10 mouse cellular contexts compared by ENCODE assay signal in the genomic region with DNA sequence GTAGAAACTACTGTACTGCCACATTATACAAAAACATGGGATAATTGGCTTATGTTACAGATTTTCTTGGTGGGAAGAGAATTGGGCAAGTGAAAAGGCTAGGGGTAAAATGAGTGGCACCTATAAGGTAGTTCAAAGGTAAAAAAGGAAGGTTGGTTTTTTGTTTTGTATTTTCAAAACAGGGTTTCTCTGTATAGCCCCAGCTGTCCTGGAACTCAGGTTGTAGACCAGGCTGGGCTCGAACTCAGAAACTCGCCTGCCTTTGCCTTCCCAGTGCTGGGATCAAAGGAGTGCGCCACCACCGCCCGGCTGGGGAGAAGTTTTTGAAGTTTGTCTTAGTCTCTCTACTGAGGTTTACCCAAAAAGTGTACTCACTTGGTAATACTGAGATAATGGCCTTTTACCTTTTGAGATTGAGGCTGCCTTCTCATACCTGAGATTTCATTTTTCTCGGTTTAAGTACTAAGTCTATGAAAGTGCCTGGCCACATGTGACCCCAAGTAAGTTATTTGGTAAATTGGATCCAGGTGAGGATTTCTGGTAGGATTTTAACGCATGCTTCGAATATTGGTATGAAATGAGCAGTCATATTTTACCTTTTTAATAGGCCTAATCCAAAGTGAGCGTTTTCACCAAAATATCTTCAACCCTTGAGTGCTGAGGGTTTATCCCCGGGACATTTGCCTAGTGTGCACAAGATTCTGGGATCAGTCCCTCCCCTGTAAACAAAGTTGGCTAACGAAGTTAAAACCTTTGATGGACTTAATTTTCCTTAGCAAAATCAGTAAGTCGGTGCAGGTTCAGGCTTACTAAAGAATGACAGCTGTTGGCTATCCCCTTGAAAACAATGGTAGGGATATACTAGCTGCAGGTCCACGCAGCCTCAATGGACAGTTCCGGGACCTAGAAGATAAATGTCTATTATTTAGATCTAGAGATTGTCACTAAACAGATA. TPM values are rescaled to one million over a fixed set of nuclear protein-coding genes. Genes with fewer than 3 reads are reported as not detected.
A peak's percentile ranks its signal among the peaks of the same experiment; 100 is the strongest.
DNase-seq lines count a peak whose midpoint lies in the region; ATAC-seq lines count a peak whose summit lies in the region.
"Had no signal": no experiment of that assay in that cellular context is flagged by ENCODE, and none has a peak within 500 bp of the region (broad histone marks: within the 10 kb centered on the region; RNA-seq: fewer than 3 reads in every experiment).

No protein-coding gene starts in this region.

- H3K36me3 ChIP-seq in hindbrain, embryonic 10.5 days = peaks cover 21% of the 10 kb centered on the region
- no peaks in the 10 kb centered on the region for H3K36me3 ChIP-seq in hindbrain, embryonic 16.5 days (ENCODE audit: control insufficient read depth, insufficient read depth, low read length)
- H3K36me3 ChIP-seq in limb, embryonic 12.5 days = peaks cover 16% of the 10 kb centered on the region

- no peak overlapping the region for H3K4me3 ChIP-seq in hindbrain, embryonic 10.5 days
- no peak overlapping the region for H3K4me3 ChIP-seq in hindbrain, embryonic 16.5 days (ENCODE audit: low read length)
- no peak overlapping the region for H3K4me3 ChIP-seq in limb, embryonic 12.5 days (replicated peaks)

- no peak overlapping the region for H3K9ac ChIP-seq in hindbrain, embryonic 16.5 days (ENCODE audit: low read depth, low read length)
- H3K9ac ChIP-seq in limb, embryonic 12.5 days (replicated peaks) = no peak overlapping the region

- 46% methylated on average over 14 of the region's 14 CpGs for WGBS in hindbrain, embryonic 10.5 days
- 44% methylated on average over 14 of the region's 14 CpGs for WGBS in hindbrain, embryonic 16.5 days
- WGBS in limb, embryonic 12.5 days = 30% methylated on average over 14 of the region's 14 CpGs

- H3K27ac ChIP-seq in hindbrain, embryonic 10.5 days = no peak overlapping the region
- H3K27ac ChIP-seq in hindbrain, embryonic 16.5 days (ENCODE audit: low read depth, low read length) = no peak overlapping the region
- H3K27ac ChIP-seq in limb, embryonic 12.5 days = peak overlapping the region; percentile 42

- peak; percentile 49 for DNase-seq in hindbrain, embryonic 10.5 days (ENCODE audit: low spot score)
- peak; percentile 60 for DNase-seq in 3T3-L1 (ENCODE audit: low read depth, low spot score)
- DNase-seq in embryo, embryonic 10 days (ENCODE audit: low spot score) = peak; percentile 58
- no peak for DNase-seq in ovary, postnatal 14 days (ENCODE audit: low spot score)
- DNase-seq in frontal cortex, postnatal 10 days (ENCODE audit: low spot score in 2 of 2) = no peak
- no peak for DNase-seq in urinary bladder, postnatal 10 days (ENCODE audit: low spot score)
- DNase-seq: right cerebral cortex, postnatal 25 days had no signal

- H3K4me1 ChIP-seq in hindbrain, embryonic 10.5 days (replicated peaks) = no peaks in the 10 kb centered on the region
- no peaks in the 10 kb centered on the region for H3K4me1 ChIP-seq in hindbrain, embryonic 16.5 days (ENCODE audit: control insufficient read depth, insufficient read depth, low read depth, low read length)
- H3K4me1 ChIP-seq in limb, embryonic 12.5 days (replicated peaks) = no peaks in the 10 kb centered on the region

- no peaks in the 10 kb centered on the region for H3K27me3 ChIP-seq in hindbrain, embryonic 10.5 days (ENCODE audit: insufficient read depth, poor library complexity, severe bottlenecking)
- H3K27me3 ChIP-seq in hindbrain, embryonic 16.5 days (replicated peaks; ENCODE audit: control insufficient read depth, insufficient read depth, low read length) = no peaks in the 10 kb centered on the region
- no peaks in the 10 kb centered on the region for H3K27me3 ChIP-seq in limb, embryonic 12.5 days
- H3K27me3 ChIP-seq: Patski had no signal

- ATAC-seq in hindbrain, embryonic 16.5 days = no peak; the same call in 1 of the 2 replicates
- ATAC-seq in limb, embryonic 12.5 days (ENCODE audit: insufficient number of reproducible peaks, insufficient read depth, low FRiP score, low TSS enrichment, low read depth) = 0 out of 2 replicates have a peak, but pooled peaks have one; percentile 23
- ATAC-seq: Patski had no signal

- no peaks in the 10 kb centered on the region for H3K9me3 ChIP-seq in hindbrain, embryonic 10.5 days
- no peaks in the 10 kb centered on the region for H3K9me3 ChIP-seq in hindbrain, embryonic 16.5 days (ENCODE audit: control insufficient read depth, low read length)
- no peaks in the 10 kb centered on the region for H3K9me3 ChIP-seq in limb, embryonic 12.5 days

- no peak overlapping the region for H3K4me2 ChIP-seq in hindbrain, embryonic 16.5 days (ENCODE audit: low read length)
- H3K4me2 ChIP-seq in limb, embryonic 12.5 days = no peak overlapping the region

RNA-seq across cellular contexts. Expression of a gene that starts 10.7 kb away (rescaled TPM):
- 236 and 359 TPM in 2 replicates for polyA plus RNA-seq in hindbrain, embryonic 10.5 days (2016; fragmentation: Nextera tagmentation; extraction: Ambion mirVana)
- polyA plus RNA-seq in hindbrain, embryonic 16.5 days (2015; fragmentation: Nextera tagmentation; extraction: Ambion mirVana) = 150 and 172 TPM in 2 replicates
- 393 and 427 TPM in 2 replicates for polyA plus RNA-seq in limb, embryonic 12.5 days (2016; fragmentation: Nextera tagmentation; extraction: Ambion mirVana)

RNA-seq across cellular contexts. Expression of a gene that starts 34.7 kb away (rescaled TPM):
- 24.0 and 27.1 TPM in 2 replicates for polyA plus RNA-seq in hindbrain, embryonic 10.5 days (2016; fragmentation: Nextera tagmentation; extraction: Ambion mirVana)
- 14.3 and 15.7 TPM in 2 replicates for polyA plus RNA-seq in hindbrain, embryonic 16.5 days (2015; fragmentation: Nextera tagmentation; extraction: Ambion mirVana)
- polyA plus RNA-seq in limb, embryonic 12.5 days (2016; fragmentation: Nextera tagmentation; extraction: Ambion mirVana) = 31.3 and 31.8 TPM in 2 replicates

Comparison
In these comparisons a context has a peak if more than half of its experiments do, and no peak if none do; other contexts are left out.
1. DNase-seq: peak in hindbrain, embryonic 10.5 days (single experiment), 3T3-L1 (single experiment) and embryo, embryonic 10 days (single experiment); none in ovary, postnatal 14 days (single experiment), frontal cortex, postnatal 10 days (0 of 2) and urinary bladder, postnatal 10 days (single experiment).